Mouse (Mus musculus) T-helper 2 cell (primary cell): ENCODE results near the gene Glt8d2.

ENCODE experiments used
- in situ Hi-C: fragments of 300-600 bp; cut with MboI, MseI; formaldehyde crosslinking; loops from one replicate; pipeline ENCODE4 v1.15.1; 2025; ENCODE audit warnings: high pct_unique_total_duplicates

Glt8d2 gene

DNA sequence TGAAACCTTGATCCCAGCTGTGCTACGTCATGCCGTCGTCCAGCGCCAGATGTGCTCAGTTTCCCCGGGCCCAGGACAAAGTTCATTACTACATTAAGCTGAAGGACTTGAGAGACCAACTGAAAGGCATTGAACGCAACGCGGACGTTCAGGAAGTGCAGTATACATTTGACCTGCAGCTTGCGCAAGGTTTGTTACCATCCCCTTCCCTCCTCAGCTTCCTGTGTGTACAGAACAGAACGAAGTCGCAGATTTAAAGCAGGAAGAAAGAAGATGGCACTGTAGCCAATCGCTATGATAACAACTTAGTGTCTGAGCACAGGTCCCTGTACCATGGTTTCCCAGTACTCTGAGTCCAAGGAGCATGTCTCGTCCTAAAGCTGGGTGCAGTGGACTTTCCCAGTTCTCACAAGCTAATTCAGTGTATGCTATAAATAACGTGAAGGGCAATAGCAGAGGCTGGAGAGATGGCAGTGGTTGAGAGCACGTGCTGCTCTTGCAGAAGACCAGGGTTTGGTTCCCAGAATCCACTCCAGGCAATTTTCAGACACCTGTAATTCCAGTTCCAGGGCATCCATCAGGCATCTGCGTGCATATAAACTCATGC lies 43.1 kb downstream of the Glt8d2 start:
- in situ Hi-C loops: no loop called here

DNA sequence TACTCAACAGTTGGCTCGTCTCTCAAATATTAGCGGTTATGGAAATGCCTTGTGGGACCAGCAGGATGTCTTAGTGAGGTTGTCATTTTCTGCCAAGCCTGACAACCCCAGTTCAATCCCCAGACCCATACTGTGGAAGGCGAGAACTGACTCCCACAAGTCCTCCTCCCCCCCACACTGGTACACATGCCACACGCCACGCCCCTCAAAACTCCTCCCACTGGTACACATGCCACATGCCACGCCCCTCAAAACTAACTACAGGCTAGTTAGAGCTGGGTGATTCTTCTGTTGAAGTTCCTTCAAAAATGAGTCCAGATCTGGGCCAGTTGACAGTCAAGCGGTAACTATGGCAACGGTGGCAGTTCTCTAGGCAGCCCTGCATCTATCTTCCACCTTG lies 44.4 kb downstream of the Glt8d2 start:
- in situ Hi-C loops: no loop called here

DNA sequence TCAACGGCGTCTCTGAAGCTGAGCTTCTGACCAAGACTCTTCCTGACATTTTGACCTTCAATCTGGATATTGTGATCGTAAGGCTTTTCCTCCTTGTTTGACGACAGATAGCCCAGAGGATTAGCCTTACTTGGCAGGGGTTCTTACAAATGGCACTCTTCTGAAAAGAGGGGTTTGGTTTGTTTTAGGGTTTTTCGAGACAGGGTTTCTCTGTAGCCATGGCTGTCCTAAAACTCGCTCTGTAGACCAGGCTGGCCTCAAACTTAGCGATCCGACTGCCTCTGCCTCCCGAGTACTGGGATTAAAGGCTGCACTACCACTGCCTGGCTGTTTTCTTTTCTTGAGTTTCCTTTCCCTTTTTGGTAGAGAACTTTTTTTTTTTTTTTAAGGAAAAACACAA lies 49.0 kb downstream of the Glt8d2 start:
- in situ Hi-C loops: no loop called here

DNA sequence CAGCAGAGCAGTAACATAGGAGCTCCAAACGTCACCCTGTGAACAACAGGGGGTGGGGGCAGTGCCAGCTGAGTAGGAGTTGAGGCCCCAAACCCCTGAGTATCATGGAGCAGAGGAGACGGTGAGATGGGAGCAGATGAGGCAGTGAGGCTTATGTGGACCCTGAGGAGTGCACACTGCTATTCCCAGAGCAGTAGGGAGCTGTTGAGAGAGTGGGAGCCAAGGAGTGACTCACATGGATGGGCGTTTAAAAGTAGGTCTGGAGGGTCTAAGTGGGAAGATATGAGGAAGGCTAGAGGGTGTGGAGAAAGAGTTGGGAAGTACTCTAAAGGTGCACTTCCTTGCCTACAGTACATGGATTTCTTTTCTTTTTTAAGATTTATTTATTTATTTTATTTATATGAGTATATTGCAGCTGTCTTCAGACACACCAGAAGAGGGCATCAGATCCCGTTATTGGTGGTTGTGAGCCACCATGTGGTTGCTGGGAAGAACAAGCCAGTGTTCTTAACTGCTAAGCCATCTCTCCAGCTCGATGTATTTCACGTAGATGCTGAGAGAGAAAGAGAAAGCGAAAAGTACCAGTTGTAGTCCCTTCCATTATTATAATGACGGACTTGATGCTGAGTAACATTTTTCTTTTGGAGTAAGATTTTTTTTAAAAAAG lies 51.3 kb downstream of the Glt8d2 start:
- in situ Hi-C loops: no loop called here

DNA sequence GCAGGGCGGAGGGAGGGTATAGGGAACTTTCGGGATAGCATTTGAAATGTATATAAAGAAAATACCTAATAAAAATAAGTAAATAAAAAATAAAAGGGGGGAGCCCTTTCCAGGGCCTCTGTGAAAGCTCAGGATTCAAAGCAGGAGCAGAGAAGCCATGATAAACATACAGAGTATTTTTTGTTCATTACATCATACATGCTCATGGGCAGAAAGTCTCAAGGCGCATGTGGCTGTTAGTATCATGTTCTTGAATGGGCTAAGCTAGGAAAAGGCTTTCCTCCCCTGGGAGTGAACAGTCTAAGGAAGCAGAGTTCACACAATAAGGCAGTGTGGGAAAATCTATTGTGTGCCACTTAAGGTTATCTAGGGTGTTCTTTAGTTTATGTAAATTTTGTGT lies 54.1 kb downstream of the Glt8d2 start:
- in situ Hi-C loops: no loop called here

DNA sequence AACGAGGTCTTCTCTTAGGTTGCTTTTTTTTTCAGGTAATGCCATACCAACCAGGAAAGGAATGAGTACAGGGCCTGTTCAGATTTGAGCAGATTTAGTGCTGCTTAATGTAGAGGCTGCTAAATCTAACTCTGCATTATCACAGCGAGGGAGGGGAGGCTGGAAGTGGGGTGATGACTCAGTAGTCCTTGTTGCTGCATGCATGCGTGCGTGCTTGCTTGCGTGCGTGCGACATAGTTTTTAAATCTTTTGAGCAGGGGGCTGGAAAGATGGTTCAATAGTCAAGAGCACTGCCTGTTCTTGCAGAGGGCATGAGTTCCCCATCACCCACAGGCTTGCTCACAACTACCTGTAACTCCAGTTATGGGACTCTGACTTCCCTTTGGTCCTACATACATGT lies 56.1 kb downstream of the Glt8d2 start:
- in situ Hi-C loops: loop anchor here (5.0 kb wide), 1 partner anchor 1002 kb away; no protein-coding TSS in a partner anchor

DNA sequence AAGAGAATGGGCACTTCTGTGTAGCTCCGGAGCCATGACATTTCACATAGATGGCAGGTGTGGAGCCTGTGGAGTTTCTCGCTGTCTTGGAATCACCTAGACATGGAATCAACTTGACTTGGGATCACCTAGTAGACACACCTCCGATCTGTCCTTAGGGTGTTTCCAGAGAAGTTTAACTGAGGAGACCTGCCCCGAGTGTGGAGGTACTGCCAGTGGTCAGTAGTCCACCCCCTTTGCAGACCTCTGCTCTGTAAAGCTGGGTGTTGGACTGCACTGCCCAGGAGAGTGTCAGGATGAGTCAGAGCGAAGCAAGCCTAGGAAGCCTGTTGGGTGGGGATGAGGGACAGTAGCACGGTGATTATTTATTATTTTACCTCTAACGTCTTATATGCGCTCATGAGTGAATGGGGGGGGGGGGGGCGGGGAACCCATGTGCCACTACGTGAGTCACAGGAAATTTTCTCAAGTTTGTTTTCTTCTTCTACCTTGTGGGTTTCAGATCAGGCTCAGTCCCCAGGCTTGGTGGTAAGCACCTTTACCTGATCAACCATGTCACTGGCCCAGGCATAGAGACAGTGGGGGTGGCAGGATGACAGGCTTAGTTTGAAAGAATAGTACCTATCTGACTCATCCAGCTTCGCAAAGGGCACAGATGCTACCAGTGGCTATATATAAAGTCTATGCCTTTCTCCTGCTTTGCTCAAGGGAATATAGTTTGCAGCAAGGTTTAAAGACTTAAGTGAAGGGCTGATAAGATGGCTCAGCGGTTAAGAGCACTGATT lies 57.8 kb downstream of the Glt8d2 start:
- in situ Hi-C loops: loop anchor here (5.0 kb wide), 1 partner anchor 1000 kb away; no protein-coding TSS in a partner anchor

DNA sequence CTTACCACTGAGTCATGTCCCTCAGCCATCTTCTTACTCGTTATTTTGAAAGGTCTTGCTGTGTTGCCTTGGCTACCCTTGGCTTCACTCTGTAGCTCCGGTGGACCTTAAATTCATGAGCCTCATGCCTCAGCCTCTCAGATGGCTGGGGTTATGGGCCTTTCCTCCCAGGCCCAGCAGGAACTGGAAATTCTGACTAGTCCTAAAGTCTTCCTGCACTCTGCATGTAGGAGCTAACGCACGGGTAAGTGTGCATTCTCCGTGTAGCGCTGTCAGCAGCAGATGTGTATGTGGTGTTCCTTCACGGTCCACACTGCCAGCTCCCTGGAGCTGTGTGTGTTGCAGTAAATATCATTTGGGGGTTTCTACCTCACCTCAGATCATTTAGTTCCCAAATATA lies 59.3 kb downstream of the Glt8d2 start:
- in situ Hi-C loops: loop anchor here (5.0 kb wide), 1 partner anchor 999 kb away; no protein-coding TSS in a partner anchor

DNA sequence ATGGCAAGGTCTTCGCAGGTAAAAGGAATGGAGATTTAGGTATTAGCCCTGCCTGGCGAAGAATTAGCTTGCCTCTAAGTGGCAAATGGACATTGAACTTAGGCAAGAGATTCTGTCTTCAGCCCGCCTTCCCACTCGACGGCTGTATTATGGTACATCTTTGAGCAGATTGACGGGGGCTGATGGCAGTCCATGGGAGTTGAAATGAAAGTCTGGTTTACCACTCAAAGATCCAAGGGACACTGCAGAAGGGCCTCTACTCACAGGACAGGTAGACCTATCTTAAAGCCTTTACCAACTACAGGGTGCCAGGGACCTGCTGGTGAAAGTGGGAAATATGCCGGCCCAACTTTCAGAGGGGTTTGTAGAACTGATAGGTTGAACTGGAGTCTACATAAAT lies 60.0 kb downstream of the Glt8d2 start:
- in situ Hi-C loops: loop anchor here (5.0 kb wide), 1 partner anchor 998 kb away; no protein-coding TSS in a partner anchor

DNA sequence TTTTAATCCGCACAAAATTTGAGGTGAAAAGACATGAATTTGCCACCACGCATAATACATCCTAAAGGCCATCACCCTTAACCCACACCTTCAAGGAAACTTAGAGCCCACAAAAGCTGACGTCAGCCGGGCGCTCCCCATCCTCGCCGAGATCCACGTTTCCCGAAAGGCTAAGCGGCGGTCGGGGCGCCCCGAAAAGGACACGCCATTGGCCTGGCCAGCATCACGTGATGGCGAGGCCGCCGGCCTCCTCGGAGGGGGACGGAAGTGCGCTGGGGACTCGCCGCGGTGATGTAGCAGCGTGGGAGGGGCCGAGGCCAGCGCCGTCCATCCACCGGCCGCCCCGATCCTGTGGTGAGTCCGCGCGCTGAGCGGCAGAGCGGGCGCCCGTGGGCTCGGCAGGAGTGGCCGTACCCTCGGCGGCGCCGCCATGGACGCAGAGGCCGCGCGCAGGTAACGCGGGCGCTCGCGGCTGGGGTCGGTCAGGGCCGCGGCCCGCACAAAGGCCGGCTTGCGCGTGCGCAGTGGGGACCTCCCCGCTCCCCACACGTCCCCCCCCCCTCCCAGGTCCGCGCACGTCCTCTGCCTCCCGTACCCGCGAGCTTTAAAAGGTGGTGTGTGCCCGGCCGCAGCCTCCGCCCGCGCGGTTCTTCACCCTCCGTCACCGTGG lies 60.7 kb downstream of the Glt8d2 start, which contains the start of gene Tdg:
Tdg (plus strand) TSS at position 243 of the 670 bp plus-strand sequence.
- in situ Hi-C loops: loop anchor here (5.0 to 10.0 kb wide), 2 partner anchors 915 to 997 kb away; partner anchors contain the start of gene Washc4

DNA sequence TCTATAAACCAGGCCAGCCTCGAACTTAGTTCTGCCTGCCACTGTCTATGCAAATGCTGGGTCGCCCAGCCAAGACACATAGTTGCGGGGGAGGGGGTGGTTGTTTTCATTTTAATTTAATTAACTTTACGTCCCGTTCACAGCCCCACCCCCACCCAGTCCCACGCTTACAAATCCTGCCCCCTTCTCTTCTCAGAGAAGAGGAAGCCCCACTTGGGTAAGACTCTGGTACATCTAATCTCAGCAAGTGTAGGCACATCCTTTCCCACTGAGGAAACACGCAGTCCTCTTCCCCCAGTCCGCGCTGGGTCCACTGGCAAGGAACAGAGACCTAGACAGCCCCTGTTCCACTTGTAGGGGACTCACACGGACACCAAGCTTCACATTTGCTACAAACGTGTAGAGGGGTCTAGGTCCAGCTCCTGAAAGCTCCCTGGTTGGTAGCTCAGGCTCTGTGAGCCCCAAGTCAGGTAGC lies 61.3 kb downstream of the Glt8d2 start:
- in situ Hi-C loops: loop anchor here (10.0 kb wide), 1 partner anchor 916 kb away; the partner anchor contains the start of gene Washc4

DNA sequence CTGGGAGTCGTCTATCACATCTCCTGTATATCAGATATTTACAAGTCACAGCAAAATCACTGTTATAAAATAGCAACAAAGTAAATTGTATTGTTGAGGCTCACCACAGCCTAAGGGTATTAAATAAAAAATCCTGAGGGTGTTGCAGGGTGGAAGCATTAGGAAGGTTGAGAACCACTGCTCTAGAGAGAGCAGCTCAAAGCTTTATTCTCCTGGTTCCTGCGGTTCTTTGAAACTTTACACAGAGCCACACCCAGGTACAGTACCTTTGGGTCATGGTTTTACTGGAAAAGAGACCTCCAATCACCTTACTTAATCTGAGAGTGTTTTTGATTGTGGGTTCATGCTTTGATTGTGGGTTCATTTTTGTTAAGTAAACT lies 66.9 kb downstream of the Glt8d2 start:
- in situ Hi-C loops: loop anchor here (10.0 kb wide), 1 partner anchor 921 kb away; the partner anchor contains the start of gene Washc4

DNA sequence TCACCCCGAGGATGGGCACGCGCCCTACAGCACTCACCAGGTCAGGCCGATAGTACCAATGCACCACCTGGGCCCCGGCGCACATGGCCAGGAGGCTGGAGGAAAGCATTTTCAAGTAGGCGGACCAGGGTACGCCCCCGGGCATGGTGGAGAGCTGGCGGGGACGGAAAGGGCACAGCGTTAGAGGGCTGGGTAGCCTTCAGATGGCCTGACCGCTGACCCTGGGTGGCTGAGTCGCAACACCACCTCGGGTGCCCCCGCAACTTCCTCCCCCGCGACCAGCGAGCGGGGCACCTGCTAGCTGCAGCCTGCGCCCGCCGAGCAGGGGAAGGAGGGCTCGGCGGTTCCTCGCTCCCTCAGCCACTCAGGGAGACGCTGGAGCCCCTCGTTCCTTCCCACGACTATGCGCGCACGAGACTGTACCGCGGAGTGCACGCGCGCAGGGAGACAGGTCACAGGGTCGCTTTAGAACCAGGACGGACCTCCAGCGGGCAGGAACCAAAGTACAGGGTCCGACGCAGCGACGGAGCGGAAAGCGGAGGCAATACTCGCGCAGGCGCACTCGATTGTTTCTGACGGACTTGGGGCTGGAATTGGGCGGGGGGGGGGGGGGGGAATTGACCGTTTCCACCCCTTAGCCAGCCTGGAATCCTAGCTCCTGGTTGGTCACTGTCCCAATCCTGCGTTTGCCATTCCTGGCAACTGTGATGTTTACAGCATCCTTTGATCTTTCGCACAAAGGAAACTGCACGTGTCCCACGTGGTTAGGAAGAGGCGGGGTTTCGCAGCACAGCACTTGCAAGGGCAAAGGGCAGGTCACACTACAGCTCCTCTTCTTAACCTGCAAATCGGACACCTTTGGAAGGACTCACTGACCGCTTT lies 67.5 kb downstream of the Glt8d2 start, which contains the start of gene 1190007I07Rik:
1190007I07Rik (minus strand) TSS at position 558 of the 882 bp plus-strand sequence.
- in situ Hi-C loops: loop anchor here (10.0 kb wide), 1 partner anchor 922 kb away; the partner anchor contains the start of gene Washc4

DNA sequence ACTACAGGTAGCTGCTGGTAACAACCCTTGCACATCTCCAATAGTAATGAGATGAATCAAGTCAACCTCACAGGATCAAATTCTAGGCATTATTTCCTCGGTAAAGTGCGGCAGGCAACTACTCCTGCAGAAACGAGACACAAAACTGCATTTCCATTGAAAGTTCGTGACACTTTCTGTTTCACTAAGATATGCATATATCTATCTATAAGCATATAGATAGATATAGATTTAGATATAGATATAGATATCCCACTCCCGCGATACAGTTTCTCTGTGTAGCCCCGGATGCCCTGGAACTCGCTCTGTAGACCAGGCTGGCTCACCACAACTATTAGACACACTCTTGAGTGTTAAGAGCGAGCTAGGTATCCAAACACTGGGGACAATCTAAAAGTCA lies 68.2 kb downstream of the Glt8d2 start:
- in situ Hi-C loops: loop anchor here (10.0 kb wide), 1 partner anchor 923 kb away; the partner anchor contains the start of gene Washc4
